Mouse (Mus musculus): ENCODE data around the gene Engase.

Engase gene

DNA sequence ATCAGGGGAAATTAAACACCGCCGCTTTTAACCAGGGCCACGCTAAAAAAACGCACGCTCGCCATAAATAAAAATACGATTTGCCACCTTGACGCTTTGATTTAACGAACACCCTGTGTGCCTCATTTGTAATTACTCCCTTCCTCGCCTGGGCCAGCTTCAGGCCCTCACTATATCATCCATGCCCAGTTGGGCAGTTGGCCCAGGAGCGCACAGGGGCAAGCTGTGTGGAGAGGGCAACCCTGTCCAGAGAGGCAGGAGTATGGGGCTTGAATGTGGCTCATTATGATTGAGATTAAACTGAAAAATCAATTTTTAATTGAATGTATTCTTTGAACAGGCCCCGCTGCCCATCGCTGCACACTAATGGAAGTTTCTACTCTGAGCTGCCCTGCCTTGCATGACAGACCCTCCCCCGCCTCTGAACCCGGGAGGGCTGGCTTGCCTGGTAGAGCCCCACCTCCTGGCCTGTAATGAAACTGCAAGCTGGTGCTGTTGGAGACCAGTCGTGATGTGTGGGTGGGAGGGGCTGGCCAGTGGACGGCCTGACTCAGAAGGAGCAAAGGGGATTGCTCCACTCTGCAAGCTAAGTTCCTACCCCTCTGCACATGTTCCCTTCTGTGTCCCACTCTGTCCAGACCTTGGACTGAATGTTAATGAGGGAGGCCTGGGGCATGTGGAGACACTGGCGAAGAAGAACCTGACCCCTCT, 57.9 kb downstream of the Engase start:
- peak; percentile 29 to 41 for DNase-seq

DNA sequence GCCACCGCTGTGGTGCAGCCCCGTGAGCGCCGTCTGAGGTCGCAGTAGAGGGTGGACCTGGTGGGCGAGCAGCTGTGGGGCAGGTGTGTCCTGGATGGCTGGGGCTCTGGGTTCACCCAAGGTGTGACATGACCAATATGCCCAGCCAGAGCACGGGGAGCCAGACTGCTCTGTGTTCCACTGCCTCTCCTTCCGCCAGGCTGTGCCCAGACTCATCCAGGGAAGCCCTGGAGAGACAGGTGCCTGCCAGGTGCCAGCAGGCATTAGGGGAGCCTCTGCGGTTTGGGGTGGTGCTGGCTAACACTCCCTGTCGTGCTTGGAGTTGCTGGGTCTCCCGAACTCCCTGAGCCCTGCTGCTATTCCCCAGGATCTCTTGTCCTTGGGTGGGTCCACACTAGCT, 61.4 kb downstream of the Engase start:
- DNase-seq, result no peak

Measured in thymus, postnatal 36 days (tissue).